In the genomic region with DNA sequence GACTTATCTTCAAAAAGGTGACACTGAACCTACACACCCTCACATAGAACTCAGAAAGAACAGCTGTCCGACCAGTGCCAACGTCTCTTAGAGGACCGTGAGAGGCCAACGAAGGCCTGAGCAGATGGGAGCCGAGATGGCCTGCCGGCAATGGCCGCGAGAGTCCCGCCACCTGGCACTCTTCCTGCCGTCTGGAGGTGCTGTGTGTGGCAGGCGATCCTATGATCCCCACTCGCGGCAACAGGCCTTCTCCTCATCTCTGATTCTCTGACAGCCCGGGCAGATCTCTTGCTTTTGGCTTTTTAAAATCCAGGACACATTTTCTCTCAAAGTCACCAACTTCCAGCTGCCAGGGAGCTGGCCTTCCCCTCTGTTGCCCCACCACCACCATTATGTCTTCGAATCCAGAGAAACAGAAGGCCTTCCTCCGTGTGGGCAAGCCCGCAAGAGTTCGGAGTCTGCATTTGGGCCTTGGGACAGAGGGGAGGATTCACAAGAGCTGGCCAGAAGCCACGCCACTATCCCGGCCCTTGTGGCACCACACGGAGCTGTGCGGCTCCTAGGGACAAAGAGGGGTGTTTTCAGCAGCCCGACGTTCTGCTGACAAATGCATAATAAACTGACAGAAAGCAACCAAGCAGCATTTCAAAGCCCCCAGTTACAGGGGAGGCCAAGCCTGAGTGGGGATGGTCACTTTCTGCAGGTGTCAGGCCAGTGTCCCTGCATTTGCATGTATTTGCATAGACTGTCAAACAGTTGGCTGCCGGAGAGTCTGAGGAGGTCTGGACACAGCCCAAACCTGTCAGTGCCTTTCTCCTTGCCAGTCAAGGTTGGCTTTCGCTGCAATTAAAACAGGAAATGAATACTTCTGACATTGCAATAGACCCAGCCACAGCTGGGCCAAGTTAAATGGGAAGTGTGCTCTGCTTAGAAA, we compare ENCODE assay signal across 8 mouse cellular contexts. TPM values are rescaled to one million over a fixed set of nuclear protein-coding genes. Genes with fewer than 3 reads are reported as not detected.
A peak's percentile ranks its signal among the peaks of the same experiment; 100 is the strongest.
DNase-seq lines count a peak whose midpoint lies in the region; ATAC-seq and TF ChIP-seq lines count a peak whose summit lies in the region.

No protein-coding gene starts in this region.

- no peak overlapping the region for H3K4me3 ChIP-seq in forebrain, embryonic 14.5 days (ENCODE audit: low read depth, low read length)
- no peak overlapping the region for H3K4me3 ChIP-seq in left cerebral cortex, adult 2 months

- H3K27ac ChIP-seq in forebrain, embryonic 14.5 days (ENCODE audit: low read depth, low read length), result no peak overlapping the region
- H3K27ac ChIP-seq in left cerebral cortex, adult 2 months, result peak overlapping the region; percentile 36; the same call in 1 of the 2 replicates

- peaks cover 40% of the 10 kb centered on the region for H3K4me1 ChIP-seq in forebrain, embryonic 14.5 days (ENCODE audit: control insufficient read depth, insufficient read depth, low read length)

- intact Hi-C loops in left cerebral cortex, adult 2 months (cut with DNase I), result loop anchor here (2.0 kb wide), 1 partner anchor 79 kb away; the partner anchor contains the start of gene Olig2

- no peak overlapping the region for H3K9ac ChIP-seq in forebrain, embryonic 14.5 days (ENCODE audit: low read length)

- no peak overlapping the region for H3K4me2 ChIP-seq in forebrain, embryonic 14.5 days (ENCODE audit: low read length)

- no peaks in the 10 kb centered on the region for H3K9me3 ChIP-seq in forebrain, embryonic 14.5 days (replicated peaks; ENCODE audit: control insufficient read depth, low read length)

- ATAC-seq in forebrain, embryonic 14.5 days, result peak; percentile 67

- DNase-seq in cerebellum, adult 11 months, result peak; percentile 23
- no peak for DNase-seq in cerebellum, adult 9-10 months
- peak; percentile 24 for DNase-seq in ZHBTc4 (ENCODE audit: low read depth, low spot score)
- DNase-seq in forebrain, embryonic 14.5 days (ENCODE audit: low spot score), result peak; percentile 75
- peak; percentile 14 to 28 for DNase-seq in left cerebral cortex, adult 2 months (ENCODE audit: extremely low spot score in 1 of 2, low spot score in 2 of 2)
- peak; percentile 5 for DNase-seq in splenic B cell, adult 2 months (ENCODE audit: low read depth, low spot score)
- DNase-seq in urinary bladder, adult 2 months (ENCODE audit: low spot score), result no peak
- no peak for DNase-seq in urinary bladder, postnatal 25 days (ENCODE audit: low spot score)

- WGBS in forebrain, embryonic 14.5 days, result 21% methylated on average over 26 of the region's 26 CpGs

- no peaks in the 10 kb centered on the region for H3K36me3 ChIP-seq in forebrain, embryonic 14.5 days (ENCODE audit: control insufficient read depth, insufficient read depth, low read length)
- no peaks in the 10 kb centered on the region for H3K36me3 ChIP-seq in splenic B cell, adult 2 months (ENCODE audit: control insufficient read depth, insufficient read depth, low read length, poor library complexity, severe bottlenecking)

- TF ChIP-seq CTCF in left cerebral cortex, adult 2 months (IDR thresholded peaks at IDR 0.05), result no peak

- peaks cover 61% of the 10 kb centered on the region for H3K27me3 ChIP-seq in forebrain, embryonic 14.5 days (replicated peaks; ENCODE audit: control insufficient read depth, insufficient read depth, low read length)
- H3K27me3 ChIP-seq in splenic B cell, adult 2 months (ENCODE audit: control insufficient read depth, insufficient read depth, low read length, poor library complexity, severe bottlenecking), result no peaks in the 10 kb centered on the region

RNA-seq across cellular contexts. Expression of gene Olig1, which starts 34.5 kb away (rescaled TPM):
- 18.0 and 31.1 TPM in 2 replicates for polyA plus RNA-seq in forebrain, embryonic 14.5 days (2014; fragmentation: Nextera tagmentation; extraction: Ambion mirVana)
- total RNA-seq in left cerebral cortex, adult 2 months (2021), result 10 to 100 TPM; 77.1 to 84.7 TPM
- 0.19 and 0.25 TPM in 2 replicates for polyA plus RNA-seq in urinary bladder, adult 2 months (2012; rRNA removed)

Comparison
In these comparisons a context has a peak if more than half of its experiments do, and no peak if none do; other contexts are left out.
1. DNase-seq: peak in cerebellum, adult 11 months (single experiment), ZHBTc4 (single experiment), forebrain, embryonic 14.5 days (single experiment), left cerebral cortex, adult 2 months (2 of 2) and splenic B cell, adult 2 months (single experiment); none in cerebellum, adult 9-10 months (single experiment), urinary bladder, adult 2 months (single experiment) and urinary bladder, postnatal 25 days (single experiment).
2. RNA of gene Olig1, which starts 34.5 kb away (polyA plus RNA-seq): 18.0 to 31.1 TPM in forebrain, embryonic 14.5 days; 0.19 to 0.25 TPM in urinary bladder, adult 2 months; every median in the first group is over 10 times any median in the second.